Mouse (Mus musculus) forebrain, postnatal 0 days (tissue): Measurements from ENCODE around the gene Hrk. TPM values are rescaled to one million over a fixed set of nuclear protein-coding genes. Genes with fewer than 3 reads are reported as not detected.

Source experiments
- ATAC-seq: fragments of 200-750 bp; cut with Nextera tagmentation; 2 replicates; pipeline ENCODE4 v1.8.0; 2017; ENCODE audit warnings: mild to moderate bottlenecking, moderate library complexity
- DNase-seq: peaks from one replicate; pipeline ENCODE4 v3.0.0-alpha.2; 2015
- H3K27ac ChIP-seq: fragments of 300-500 bp; sonication (generic); 2 replicates; pipeline ENCODE4 v1.5.1; 2014; ENCODE audit warnings: low read depth, mild to moderate bottlenecking, antibody characterized with exemption, low read length, moderate library complexity, mixed read lengths
- H3K27me3 ChIP-seq: fragments of 300-500 bp; sonication (generic); 2 replicates; pipeline ENCODE4 v1.6.1; 2014; ENCODE audit warnings: mild to moderate bottlenecking, low read length, mixed read lengths; ENCODE audit not compliant: insufficient read depth
- H3K36me3 ChIP-seq: fragments of 300-500 bp; sonication (generic); 2 replicates; pipeline ENCODE4 v1.6.1; 2014; ENCODE audit warnings: mild to moderate bottlenecking, moderate library complexity; ENCODE audit not compliant: insufficient read depth
- H3K4me1 ChIP-seq: fragments of 300-500 bp; sonication (generic); 2 replicates; pipeline ENCODE4 v1.6.1; 2014; ENCODE audit warnings: antibody characterized with exemption; ENCODE audit not compliant: insufficient read depth
- H3K4me2 ChIP-seq: fragments of 300-500 bp; sonication (generic); 2 replicates; pipeline ENCODE4 v1.6.1; 2014; ENCODE audit warnings: low read depth, mild to moderate bottlenecking, moderate library complexity
- H3K4me3 ChIP-seq: fragments of 300-500 bp; sonication (generic); 2 replicates; pipeline ENCODE4 v1.5.1; 2014; ENCODE audit warnings: low read depth, low read length, mixed read lengths
- H3K9ac ChIP-seq: fragments of 300-500 bp; sonication (generic); 2 replicates; pipeline ENCODE4 v1.6.1; 2014; ENCODE audit warnings: mild to moderate bottlenecking
- H3K9me3 ChIP-seq: fragments of 300-500 bp; sonication (generic); 2 replicates; pipeline ENCODE4 v1.6.1; 2016; ENCODE audit warnings: low read length
- CTCF ChIP-seq: sonication (generic); IDR thresholded peaks from 2 replicates; pipeline ENCODE4 v1.5.1; 2016; ENCODE audit warnings: antibody characterized with exemption, control low read depth, low read depth
- WGBS: fragments of 180-500 bp; shearing (Covaris S2); extraction: QIAGEN DNeasy Blood & Tissue Kit; methylation state at CpG from one replicate; pipeline ENCODE4 v1.1.7; 2014; 5-methylcytosine and 5-hydroxymethylcytosine counted together
- polyA plus RNA-seq: library from polyadenylated mRNA; unstranded; fragments of >200 nt; fragmentation: Nextera tagmentation; extraction: Ambion mirVana; gene quantifications from 2 replicates; pipeline ENCODE4 v1.2.1, GENCODE M21; 2015
- total RNA-seq: library from RNA; depleted of rRNA; stranded (reverse); fragments of >200 nt; gene quantifications from 2 replicates; pipeline ENCODE4 v1.2.3, GENCODE M21; 2014

Gene Hrk
- total and polyA plus RNA-seq, 2 experiments from 2014 or later: 8.4 to 26.3 TPM

- Histone ChIP-seq H3K4me3 (no peak overlapping the region), H3K4me2 (no peak overlapping the region), H3K4me1 (no peaks in the 10 kb centered on the region; the same call in 1 of the 2 replicates), H3K27me3 (no peaks in the 10 kb centered on the region), H3K36me3 (peaks cover 32% of the 10 kb centered on the region), H3K9me3 (no peaks in the 10 kb centered on the region), H3K9ac (no peak overlapping the region), H3K27ac (no peak overlapping the region)
- no peak for TF ChIP-seq CTCF
- DNase-seq (no peak), ATAC-seq (no peak)
- WGBS: 69% methylated on average over 6 of the region's 6 CpGs
Measured at GRCm38 (mm10) chr5:118128208-118128607, 36.2 kb upstream of the Hrk start.

GRCm38 (mm10) chr5:118128651-118129050, 35.8 kb upstream of the Hrk start:
- H3K4me1 ChIP-seq: no peaks in the 10 kb centered on the region; the same call in 1 of the 2 replicates
- ATAC-seq (no peak), DNase-seq (no peak)
- H3K4me3 ChIP-seq: no peak overlapping the region
- H3K27ac ChIP-seq: no peak overlapping the region
- no peak overlapping the region for H3K9ac ChIP-seq
- H3K9me3 ChIP-seq: no peaks in the 10 kb centered on the region
- peaks cover 32% of the 10 kb centered on the region for H3K36me3 ChIP-seq
- peak; percentile 17; the same call in 1 of the 2 replicates for TF ChIP-seq CTCF
- no peak overlapping the region for H3K4me2 ChIP-seq
- 68% methylated on average over 9 of the region's 9 CpGs for WGBS
- no peaks in the 10 kb centered on the region for H3K27me3 ChIP-seq

- no peaks in the 10 kb centered on the region for H3K4me1 ChIP-seq
- H3K27me3 ChIP-seq: no peaks in the 10 kb centered on the region
- no peak overlapping the region for H3K4me3 ChIP-seq
- TF ChIP-seq CTCF: no peak
- no peak overlapping the region for H3K27ac ChIP-seq
- peaks cover 26% of the 10 kb centered on the region for H3K36me3 ChIP-seq
- no peak overlapping the region for H3K4me2 ChIP-seq
- no peak for DNase-seq
- H3K9ac ChIP-seq: no peak overlapping the region
- H3K9me3 ChIP-seq: no peaks in the 10 kb centered on the region
- 85% methylated on average over 5 of the region's 5 CpGs for WGBS
- ATAC-seq: no peak
Measured at GRCm38 (mm10) chr5:118136391-118136790, 28.1 kb upstream of the Hrk start.

- WGBS: 84% methylated on average over 8 of the region's 8 CpGs
- no peak for TF ChIP-seq CTCF
- Histone ChIP-seq H3K27ac (no peak overlapping the region), H3K4me1 (no peaks in the 10 kb centered on the region), H3K4me3 (no peak overlapping the region), H3K27me3 (no peaks in the 10 kb centered on the region), H3K9ac (no peak overlapping the region), H3K9me3 (no peaks in the 10 kb centered on the region), H3K4me2 (no peak overlapping the region), H3K36me3 (peaks cover 38% of the 10 kb centered on the region)
- DNase-seq (no peak), ATAC-seq (no peak)
Measured at GRCm38 (mm10) chr5:118139630-118140029, 24.8 kb upstream of the Hrk start.

GRCm38 (mm10) chr5:118142471-118142870, 22.0 kb upstream of the Hrk start:
- no peaks in the 10 kb centered on the region for H3K9me3 ChIP-seq
- no peak for TF ChIP-seq CTCF
- H3K4me2 ChIP-seq: no peak overlapping the region
- DNase-seq: no peak
- H3K27me3 ChIP-seq: no peaks in the 10 kb centered on the region
- no peak overlapping the region for H3K4me3 ChIP-seq
- H3K9ac ChIP-seq: no peak overlapping the region
- ATAC-seq: no peak
- H3K4me1 ChIP-seq: peaks cover 13% of the 10 kb centered on the region; the same call in 1 of the 2 replicates
- peaks cover 34% of the 10 kb centered on the region for H3K36me3 ChIP-seq
- 91% methylated on average over 8 of the region's 8 CpGs for WGBS
- no peak overlapping the region for H3K27ac ChIP-seq

- DNase-seq (no peak), ATAC-seq (no peak)
- Histone ChIP-seq H3K4me1 (peaks cover 13% of the 10 kb centered on the region; the same call in 1 of the 2 replicates), H3K4me2 (no peak overlapping the region), H3K36me3 (peaks cover 31% of the 10 kb centered on the region), H3K27me3 (no peaks in the 10 kb centered on the region), H3K9ac (no peak overlapping the region), H3K9me3 (no peaks in the 10 kb centered on the region), H3K4me3 (no peak overlapping the region), H3K27ac (no peak overlapping the region)
- TF ChIP-seq CTCF: no peak
- WGBS: 74% methylated on average over 12 of the region's 12 CpGs
Measured at GRCm38 (mm10) chr5:118143211-118144026, 21.0 kb upstream of the Hrk start.

GRCm38 (mm10) chr5:118144327-118144726, 20.1 kb upstream of the Hrk start:
- Histone ChIP-seq H3K9ac (no peak overlapping the region), H3K4me1 (peaks cover 13% of the 10 kb centered on the region; the same call in 1 of the 2 replicates), H3K4me2 (no peak overlapping the region), H3K36me3 (peaks cover 30% of the 10 kb centered on the region), H3K9me3 (no peaks in the 10 kb centered on the region), H3K27ac (no peak overlapping the region), H3K27me3 (no peaks in the 10 kb centered on the region), H3K4me3 (no peak overlapping the region)
- no peak for DNase-seq
- ATAC-seq: no peak
- 84% methylated on average over 4 of the region's 4 CpGs for WGBS
- TF ChIP-seq CTCF: no peak
